Mouse (Mus musculus): ENCODE data around the gene Vmn1r69. TPM values are rescaled to one million over a fixed set of nuclear protein-coding genes. Genes with fewer than 3 reads are reported as not detected.

Vmn1r69 gene
- polyA plus RNA-seq (2012), result not detected in 2 replicates

GRCm38 (mm10) chr7:10613559-10613958 lies at the start of gene Vmn1r69:
Vmn1r69 (minus strand) TSS chr7:10613659.
- no peak for TF ChIP-seq GATA1 (IDR thresholded peaks at IDR 0.05; ENCODE audit: low read length)

GRCm38 (mm10) chr7:10631232-10631631 lies 17.8 kb upstream of the Vmn1r69 start, which contains the start of gene Vmn1r70:
Vmn1r70 (plus strand) TSS chr7:10631532.
- TF ChIP-seq GATA1 (IDR thresholded peaks at IDR 0.05; ENCODE audit: low read length), result no peak

DNA sequence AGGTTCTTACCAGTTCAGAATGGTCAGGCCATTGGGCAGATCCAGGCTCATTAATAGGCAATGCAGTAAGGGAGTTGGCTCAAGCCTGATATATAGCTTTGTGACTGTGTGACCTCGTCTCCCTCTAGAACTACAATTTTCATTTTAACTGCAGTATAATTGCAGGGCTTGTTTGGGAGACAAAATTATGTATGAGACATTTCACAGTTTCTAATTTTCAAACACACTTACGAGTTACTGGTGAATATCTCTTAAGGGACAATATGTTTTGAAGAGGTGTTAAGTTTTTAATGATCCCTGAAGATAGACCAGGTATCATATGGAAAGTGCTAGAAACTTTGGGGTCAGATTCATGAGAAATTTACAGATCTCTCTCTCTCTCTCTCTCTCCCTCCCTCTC lies 55.1 kb downstream of the Vmn1r69 start, which contains the start of gene Vmn1r68:
Gene Vmn1r68 (minus strand): TSS at position 101 of the 400 bp plus-strand sequence.
- TF ChIP-seq GATA1 (IDR thresholded peaks at IDR 0.05; ENCODE audit: low read length), result no peak

Other genes with a start within 250 kb of the Vmn1r69 start
- gene Vmn1r67, start 170.3 kb downstream of the Vmn1r69 start, polyA plus RNA-seq (2012), result not detected in 2 replicates
- gene Zik1, start 118.3 kb downstream of the Vmn1r69 start, polyA plus RNA-seq (2012), result not detected in 2 replicates
- not detected in 2 replicates for gene Vmn1r68, start 55.2 kb downstream of the Vmn1r69 start, polyA plus RNA-seq (2012)
- 0.01 TPM in 1 of 2 replicates, not detected in the other for gene Vmn1r70, start 17.9 kb upstream of the Vmn1r69 start, polyA plus RNA-seq (2012)
- not detected in 2 replicates for gene Nlrp4b, start 74.1 kb upstream of the Vmn1r69 start, polyA plus RNA-seq (2012)
- not detected in 2 replicates for gene Vmn1r71, start 140.7 kb upstream of the Vmn1r69 start, polyA plus RNA-seq (2012)

All from G1E-ER4 (cell line).